Mouse (Mus musculus) stomach, postnatal 0 days (tissue): ENCODE results near the gene Ppp1r10.

Experiments used
- CTCF ChIP-seq: IDR thresholded peaks from 2 replicates; pipeline ENCODE4 v1.5.1; 2016; ENCODE audit warnings: antibody characterized with exemption, low read depth, mild to moderate bottlenecking, moderate library complexity
- EP300 ChIP-seq: optimal IDR thresholded peaks from 2 replicates; pipeline ENCODE3; 2016; ENCODE audit warnings: antibody characterized with exemption

- TF ChIP-seq CTCF: no peak
- no peak for TF ChIP-seq EP300
These were observed 10.6 kb upstream of the Ppp1r10 start for GRCm38 (mm10) chr17:35905587-35905986.
